Mouse (Mus musculus): Measurements from ENCODE around the gene Chrnb2. TPM values are rescaled to one million over a fixed set of nuclear protein-coding genes. Genes with fewer than 3 reads are reported as not detected.
A peak's percentile ranks its signal among the peaks of the same experiment; 100 is the strongest.

The Chrnb2 gene
- total RNA-seq (2012; rRNA removed) (0.98 and 1.6 TPM in 2 replicates), polyA plus RNA-seq (2012; ENCODE audit: insufficient read depth in 1 of 2, insufficient read length in 2 of 2, low read depth in 1 of 2, low replicate concordance in 2 of 2, missing spikeins in 1 of 2) (1 to 10 TPM in 1 of 2 experiments, not detected in 1; 4.0 TPM)

- no peak within 1 kb of the TSS for H3K27ac ChIP-seq (ENCODE audit: control insufficient read depth, low read depth, low read length)
- H3K4me3 ChIP-seq (ENCODE audit: control insufficient read depth in 1 of 2, insufficient read depth in 1 of 2, low read depth in 2 of 2, low read length in 2 of 2) = no peak within 1 kb of the TSS
- peak; percentile 79 for DNase-seq (ENCODE audit: low read depth, low spot score)
- no peaks in the 10 kb centered on the region for H3K79me2 ChIP-seq (ENCODE audit: control insufficient read depth, insufficient read depth, low read length, poor library complexity)
- H3K27me3 ChIP-seq (ENCODE audit: control insufficient read depth in 1 of 2, insufficient read depth in 2 of 2, low read length in 2 of 2) = no peaks in the 10 kb centered on the region
- no peaks in the 10 kb centered on the region for H3K4me1 ChIP-seq (ENCODE audit: control insufficient read depth in 1 of 2, insufficient read depth in 2 of 2, low read length in 2 of 2)
- H3K9ac ChIP-seq (ENCODE audit: control insufficient read depth, low read depth, low read length, poor library complexity, severe bottlenecking) = no peak within 1 kb of the TSS
- no peaks in the 10 kb centered on the region for H3K9me3 ChIP-seq (replicated peaks; ENCODE audit: insufficient read depth, low read length)
- TF ChIP-seq ETS1 (IDR thresholded peaks at IDR 0.05; ENCODE audit: low read depth, low read length) = no peak
- TF ChIP-seq MAFK (IDR thresholded peaks at IDR 0.05; ENCODE audit: borderline replicate concordance, low read depth, low read length) = no peak
- no peak for TF ChIP-seq RCOR1 (IDR thresholded peaks at IDR 0.05; ENCODE audit: low read depth, low read length)
- TF ChIP-seq ZKSCAN1 (IDR thresholded peaks at IDR 0.05; ENCODE audit: low read depth, low read length) = no peak
- TF ChIP-seq TCF12 (IDR thresholded peaks at IDR 0.05; ENCODE audit: low read depth, low read length) = no peak
- no peak for TF ChIP-seq MYB (IDR thresholded peaks at IDR 0.05; ENCODE audit: low read depth, low read length)
- TF ChIP-seq MXI1 (IDR thresholded peaks at IDR 0.05; ENCODE audit: low read depth, low read length) = peak; percentile 96
- no peak for TF ChIP-seq GABPA (IDR thresholded peaks at IDR 0.05; ENCODE audit: low read depth, low read length)
- TF ChIP-seq NELFE (IDR thresholded peaks at IDR 0.05; ENCODE audit: low read depth, low read length) = no peak
- 0 out of 6 replicates have a peak, but pooled peaks of 1 of the 3 experiments have one; percentile 13 for TF ChIP-seq CTCF (IDR thresholded peaks at IDR 0.05 in 2 of 3, conservative IDR thresholded peaks at IDR 0.05 in 1 of 3; ENCODE audit: control insufficient read depth in 1 of 3, insufficient read depth in 1 of 3, low read depth in 2 of 3, low read length in 3 of 3, poor library complexity in 1 of 3, severe bottlenecking in 1 of 3)
- TF ChIP-seq HCFC1 (IDR thresholded peaks at IDR 0.05; ENCODE audit: low read depth, low read length) = 0 out of 2 replicates have a peak, but pooled peaks have one; percentile 23
- no peak for TF ChIP-seq ZNF384 (IDR thresholded peaks at IDR 0.05; ENCODE audit: low read depth, low read length)
- no peak for TF ChIP-seq USF1 (IDR thresholded peaks at IDR 0.05; ENCODE audit: low read depth, low read length)
- peak; percentile 95 for TF ChIP-seq SIN3A (IDR thresholded peaks at IDR 0.05; ENCODE audit: low read length)
- no peak for TF ChIP-seq POLR2A (IDR thresholded peaks at IDR 0.05; ENCODE audit: control insufficient read depth in 1 of 2, insufficient read depth in 1 of 2, low read depth in 1 of 2, low read length in 2 of 2, poor library complexity in 1 of 2)
- no peak for TF ChIP-seq MEF2A (IDR thresholded peaks at IDR 0.05; ENCODE audit: extremely low read depth, insufficient replicate concordance, low read depth, low read length, poor library complexity, severe bottlenecking)
- no peak; the same call in none of the 2 replicates for TF ChIP-seq RAD21 (IDR thresholded peaks at IDR 0.05; ENCODE audit: low read depth, low read length)
- no peak for TF ChIP-seq CHD2 (IDR thresholded peaks at IDR 0.05; ENCODE audit: low read length)
- TF ChIP-seq UBTF (IDR thresholded peaks at IDR 0.05; ENCODE audit: borderline replicate concordance, insufficient read depth, low read depth, low read length) = no peak
- no peak for TF ChIP-seq BHLHE40 (IDR thresholded peaks at IDR 0.05; ENCODE audit: borderline replicate concordance, low read depth, low read length)
- TF ChIP-seq JUND (IDR thresholded peaks at IDR 0.05; ENCODE audit: low read depth, low read length) = no peak
- TF ChIP-seq MAX (IDR thresholded peaks at IDR 0.05; ENCODE audit: low read length) = peak; percentile 61; the same call in 1 of the 2 replicates
- TF ChIP-seq MAZ (IDR thresholded peaks at IDR 0.05; ENCODE audit: low read depth, low read length) = 0 out of 2 replicates have a peak, but pooled peaks have one; percentile 47
- peak; percentile 37 for TF ChIP-seq SMC3 (IDR thresholded peaks at IDR 0.05; ENCODE audit: low read depth, low read length)
- no peaks in the 10 kb centered on the region for H3K36me3 ChIP-seq (ENCODE audit: control insufficient read depth in 1 of 2, insufficient read depth in 2 of 2, low read length in 2 of 2)
Observed at GRCm38 (mm10) chr3:89764119-89764724, at the start of gene Chrnb2. Gene Chrnb2, minus strand, starts transcription at chr3:89764632.
